Mouse (Mus musculus) myocyte (in vitro differentiated cells): ENCODE measurements at regions not wholly inside any gene's neighbourhood (a gene's known extent, or its start where the extent isn't known, plus 50 kb on each side); places are given as distances from the start of the nearest gene placed in this dataset.

Experiments used
- E2F4 ChIP-seq: IDR thresholded peaks from one replicate; pipeline ENCODE4 v1.6.1; 2011; ENCODE audit warnings: mild to moderate bottlenecking, control low read depth, moderate library complexity; ENCODE audit not compliant: insufficient read depth
- MAX ChIP-seq: IDR thresholded peaks from one replicate; pipeline ENCODE4 v1.6.1; 2011; ENCODE audit warnings: low read depth, mild to moderate bottlenecking, control low read depth
- MYOD1 ChIP-seq, 3 experiments: IDR thresholded peaks; one replicate each; pipeline ENCODE4 v1.6.1; 2011; ENCODE audit warnings: control low read depth in 2 of 3, low read depth in 2 of 3, mild to moderate bottlenecking in 2 of 3, moderate library complexity in 1 of 3; ENCODE audit not compliant: insufficient read length in 2 of 3, control insufficient read depth in 1 of 3
- MYOG ChIP-seq, 3 experiments: IDR thresholded peaks; one replicate each; pipeline ENCODE4 v1.6.1; 2011; ENCODE audit warnings: control low read depth in 2 of 3, low read depth in 2 of 3, mild to moderate bottlenecking in 2 of 3; ENCODE audit not compliant: insufficient read length in 2 of 3, control insufficient read depth in 1 of 3, insufficient read depth in 1 of 3
- POLR2A ChIP-seq: IDR thresholded peaks from one replicate; pipeline ENCODE4 v1.6.1; 2011; ENCODE audit warnings: low read depth, mild to moderate bottlenecking, control low read depth, moderate library complexity; ENCODE audit not compliant: insufficient read length
- TCF12 ChIP-seq: IDR thresholded peaks from one replicate; pipeline ENCODE4 v1.6.1; 2011; ENCODE audit warnings: mild to moderate bottlenecking, control low read depth; ENCODE audit not compliant: poor library complexity, insufficient read depth, severe bottlenecking
- TCF3 ChIP-seq: IDR thresholded peaks from one replicate; pipeline ENCODE4 v1.6.1; 2011; ENCODE audit warnings: low read depth, control low read depth; ENCODE audit not compliant: insufficient read length

DNA sequence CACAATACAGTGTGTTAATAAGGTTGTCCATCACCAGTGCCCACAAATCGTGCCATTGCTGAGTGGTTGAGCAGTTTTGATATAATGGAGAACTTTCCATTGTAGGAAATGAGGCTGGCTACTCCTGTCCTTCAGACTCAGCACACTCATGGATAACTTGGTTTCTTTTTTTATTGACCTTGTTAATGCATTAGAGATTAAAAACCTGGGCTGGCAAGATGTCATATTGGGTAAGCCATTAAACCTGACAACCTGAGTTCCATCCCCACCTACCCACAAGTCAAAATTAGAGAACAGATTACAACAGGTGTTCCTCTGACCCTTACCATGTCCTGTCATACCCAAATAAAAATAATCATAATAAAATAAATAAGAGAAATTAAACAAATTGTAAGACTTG lies 159.7 kb upstream of the Olfm3 start:
- TF ChIP-seq POLR2A (no peak), MAX (no peak), TCF3 (no peak), MYOG (IDR thresholded peaks at IDR 0.05; ENCODE audit: control insufficient read depth in 1 of 3, insufficient read depth in 1 of 3, insufficient read length in 2 of 3, low read depth in 2 of 3) (no peak), TCF12 (no peak), MYOD1 (IDR thresholded peaks at IDR 0.05; ENCODE audit: control insufficient read depth in 1 of 3, insufficient read length in 2 of 3, low read depth in 2 of 3) (no peak), E2F4 (no peak)
